Mouse (Mus musculus) stomach, postnatal 0 days (tissue): ENCODE results near the gene Fbxl20. TPM values are rescaled to one million over a fixed set of nuclear protein-coding genes. Genes with fewer than 3 reads are reported as not detected.

ENCODE experiments used
- ATAC-seq: fragments of 200-750 bp; cut with Nextera tagmentation; 2 replicates; pipeline ENCODE4 v1.8.0; 2017; ENCODE audit not compliant: low FRiP score, low TSS enrichment
- DNase-seq: peaks from one replicate; pipeline ENCODE4 v3.0.0-alpha.2; 2016; ENCODE audit warnings: low spot score
- H3K27ac ChIP-seq: fragments of 300-500 bp; sonication (generic); replicated peaks from 2 replicates; pipeline ENCODE4 v1.5.1; 2014; ENCODE audit warnings: mild to moderate bottlenecking, control low read depth
- H3K27me3 ChIP-seq: fragments of 300-500 bp; sonication (generic); 2 replicates; pipeline ENCODE4 v1.6.1; 2014; ENCODE audit warnings: low read length; ENCODE audit not compliant: control insufficient read depth, insufficient read depth
- H3K36me3 ChIP-seq: fragments of 300-500 bp; sonication (generic); 2 replicates; pipeline ENCODE4 v1.6.1; 2014; ENCODE audit warnings: low read length, mixed read lengths; ENCODE audit not compliant: control insufficient read depth, insufficient read depth
- H3K4me1 ChIP-seq: fragments of 300-500 bp; sonication (generic); replicated peaks from 2 replicates; pipeline ENCODE4 v1.6.1; 2014; ENCODE audit warnings: antibody characterized with exemption; ENCODE audit not compliant: control insufficient read depth, insufficient read depth
- H3K4me2 ChIP-seq: fragments of 300-500 bp; sonication (generic); replicated peaks from 2 replicates; pipeline ENCODE4 v1.6.1; 2014; ENCODE audit warnings: low read depth, mild to moderate bottlenecking, control low read depth, moderate library complexity
- H3K4me3 ChIP-seq: fragments of 300-500 bp; sonication (generic); 2 replicates; pipeline ENCODE4 v1.5.1; 2014; ENCODE audit warnings: low read depth, low read length, control low read depth
- H3K9ac ChIP-seq: fragments of 300-500 bp; sonication (generic); 2 replicates; pipeline ENCODE4 v1.6.1; 2014; ENCODE audit warnings: mild to moderate bottlenecking, low read length, control low read depth, mixed read lengths
- H3K9me3 ChIP-seq: fragments of 300-500 bp; sonication (generic); 2 replicates; pipeline ENCODE4 v1.6.1; 2016; ENCODE audit warnings: low read length; ENCODE audit not compliant: control insufficient read depth
- CTCF ChIP-seq: IDR thresholded peaks from 2 replicates; pipeline ENCODE4 v1.5.1; 2016; ENCODE audit warnings: antibody characterized with exemption, low read depth, mild to moderate bottlenecking, moderate library complexity
- EP300 ChIP-seq: optimal IDR thresholded peaks from 2 replicates; pipeline ENCODE3; 2016; ENCODE audit warnings: antibody characterized with exemption
- WGBS: fragments of 180-500 bp; shearing (Covaris S2); extraction: QIAGEN DNeasy Blood & Tissue Kit; methylation state at CpG from one replicate; pipeline ENCODE4 v1.1.7; 2014; 5-methylcytosine and 5-hydroxymethylcytosine counted together
- polyA plus RNA-seq: library from polyadenylated mRNA; unstranded; fragments of >200 nt; fragmentation: Nextera tagmentation; extraction: Ambion mirVana; gene quantifications from 2 replicates; pipeline ENCODE4 v1.2.1, GENCODE M21; 2015

Fbxl20 gene
- polyA plus RNA-seq, 1 experiment from 2014 or later: 11.7 TPM

DNA sequence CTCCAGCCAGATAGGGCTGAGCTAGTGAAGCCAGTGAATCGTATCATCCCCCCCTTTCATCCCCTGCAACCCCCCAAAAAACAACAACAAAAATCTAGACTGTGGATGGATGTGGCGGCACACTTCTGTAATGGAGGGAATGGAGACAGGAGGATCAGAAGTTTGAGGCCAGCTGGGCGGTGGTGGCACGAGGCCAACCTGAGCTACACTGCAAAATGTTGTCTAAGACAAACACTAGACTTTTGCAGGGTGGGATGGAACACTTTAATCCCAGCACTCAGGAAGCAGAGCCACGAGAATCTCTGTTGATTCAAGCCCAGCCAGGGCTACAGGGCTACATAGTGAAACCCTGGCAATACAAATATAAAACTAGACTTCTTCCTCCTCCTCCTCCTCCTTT is 106.1 kb downstream of the Fbxl20 start:
- Histone ChIP-seq H3K9ac (no peak overlapping the region), H3K36me3 (no peaks in the 10 kb centered on the region), H3K4me3 (no peak overlapping the region), H3K27ac (no peak overlapping the region), H3K9me3 (no peaks in the 10 kb centered on the region), H3K4me1 (no peaks in the 10 kb centered on the region), H3K4me2 (no peak overlapping the region), H3K27me3 (no peaks in the 10 kb centered on the region)
- no peak for TF ChIP-seq CTCF
- no peak for TF ChIP-seq EP300
- ATAC-seq (no peak), DNase-seq (no peak)
- 39% methylated on average over 5 of the region's 5 CpGs for WGBS

GRCm38 (mm10) chr11:98042741-98043140 is 107.5 kb downstream of the Fbxl20 start:
- H3K4me1 ChIP-seq: no peaks in the 10 kb centered on the region
- no peak for TF ChIP-seq EP300
- no peak for TF ChIP-seq CTCF
- no peak for DNase-seq
- H3K9ac ChIP-seq: no peak overlapping the region
- ATAC-seq: no peak
- no peak overlapping the region for H3K4me2 ChIP-seq
- no peaks in the 10 kb centered on the region for H3K9me3 ChIP-seq
- H3K27ac ChIP-seq: no peak overlapping the region
- H3K27me3 ChIP-seq: no peaks in the 10 kb centered on the region
- 66% methylated on average over 6 of the region's 6 CpGs for WGBS
- no peak overlapping the region for H3K4me3 ChIP-seq
- H3K36me3 ChIP-seq: no peaks in the 10 kb centered on the region

- Histone ChIP-seq H3K27me3 (no peaks in the 10 kb centered on the region; the same call in 1 of the 2 replicates), H3K36me3 (no peaks in the 10 kb centered on the region), H3K9me3 (no peaks in the 10 kb centered on the region), H3K4me2 (no peak overlapping the region), H3K4me3 (no peak overlapping the region), H3K4me1 (peaks cover 3% of the 10 kb centered on the region; the same call in 1 of the 2 replicates), H3K9ac (no peak overlapping the region), H3K27ac (no peak overlapping the region)
- TF ChIP-seq CTCF (no peak), EP300 (no peak)
- WGBS: 81% methylated on average over 8 of the region's 8 CpGs
- DNase-seq: no peak
- ATAC-seq: no peak
Measured at GRCm38 (mm10) chr11:98040975-98041374, 109.2 kb downstream of the Fbxl20 start.

DNA sequence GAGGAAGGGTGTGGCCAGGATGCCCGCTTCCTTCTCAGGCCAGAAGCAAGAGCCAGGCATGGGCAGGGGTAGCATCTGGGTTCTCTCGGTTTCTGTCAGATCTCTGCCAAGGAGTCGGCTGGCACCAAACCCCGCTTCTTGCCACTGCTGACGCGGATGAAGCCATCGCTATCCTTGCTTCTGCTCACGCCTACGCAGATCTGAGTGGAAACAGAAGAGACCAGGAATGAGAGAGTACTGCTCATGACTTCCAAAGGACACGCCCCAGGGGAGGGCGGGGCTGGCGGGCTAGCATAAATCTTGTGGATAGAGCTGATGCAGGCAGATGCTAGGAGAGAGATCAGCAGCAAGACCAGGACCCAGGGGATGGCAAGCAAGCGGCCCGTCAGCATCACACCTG is 112.3 kb downstream of the Fbxl20 start:
- H3K9me3 ChIP-seq: no peaks in the 10 kb centered on the region
- ATAC-seq (no peak), DNase-seq (no peak)
- no peak overlapping the region for H3K4me3 ChIP-seq
- no peak overlapping the region for H3K9ac ChIP-seq
- 60% methylated on average over 14 of the region's 14 CpGs for WGBS
- H3K27ac ChIP-seq: no peak overlapping the region
- H3K36me3 ChIP-seq: no peaks in the 10 kb centered on the region
- H3K4me1 ChIP-seq: peaks cover 6% of the 10 kb centered on the region; the same call in 1 of the 2 replicates
- no peaks in the 10 kb centered on the region; the same call in 1 of the 2 replicates for H3K27me3 ChIP-seq
- no peak for TF ChIP-seq CTCF
- H3K4me2 ChIP-seq: no peak overlapping the region

- ATAC-seq (peak; percentile 59), DNase-seq (peak; percentile 65)
- H3K9ac ChIP-seq: peak overlapping the region; percentile 31
- H3K36me3 ChIP-seq: no peaks in the 10 kb centered on the region
- H3K27me3 ChIP-seq: no peaks in the 10 kb centered on the region; the same call in 1 of the 2 replicates
- H3K27ac ChIP-seq: no peak overlapping the region
- peak overlapping the region; percentile 17; the same call in 1 of the 2 replicates for H3K4me3 ChIP-seq
- H3K4me2 ChIP-seq: peak overlapping the region; percentile 53
- WGBS: under 1% methylated on average over 25 of the region's 27 CpGs
- peaks cover 6% of the 10 kb centered on the region; the same call in 1 of the 2 replicates for H3K4me1 ChIP-seq
- no peaks in the 10 kb centered on the region for H3K9me3 ChIP-seq
- TF ChIP-seq CTCF (peak; percentile 27; the same call in 1 of the 2 replicates), EP300 (no peak)
Measured at GRCm38 (mm10) chr11:98035977-98036377, 114.2 kb downstream of the Fbxl20 start.

- Histone ChIP-seq H3K27ac (no peak overlapping the region; the same call in 1 of the 2 replicates), H3K4me3 (no peak overlapping the region), H3K4me1 (peaks cover 6% of the 10 kb centered on the region; the same call in 1 of the 2 replicates), H3K9ac (no peak overlapping the region), H3K36me3 (peaks cover 6% of the 10 kb centered on the region; the same call in 1 of the 2 replicates), H3K27me3 (no peaks in the 10 kb centered on the region; the same call in 1 of the 2 replicates), H3K4me2 (no peak overlapping the region), H3K9me3 (no peaks in the 10 kb centered on the region)
- no peak for ATAC-seq
- no peak for DNase-seq
- WGBS: 41% methylated on average over 4 of the region's 4 CpGs
- TF ChIP-seq EP300: no peak
- TF ChIP-seq CTCF: no peak
Measured at GRCm38 (mm10) chr11:98034840-98035239, 115.4 kb downstream of the Fbxl20 start.
